Mouse (Mus musculus) stomach, postnatal 0 days (tissue): ENCODE results near the gene Tfeb.

Experiments used
- CTCF ChIP-seq: IDR thresholded peaks from 2 replicates; pipeline ENCODE4 v1.5.1; 2016; ENCODE audit warnings: antibody characterized with exemption, low read depth, mild to moderate bottlenecking, moderate library complexity
- EP300 ChIP-seq: optimal IDR thresholded peaks from 2 replicates; pipeline ENCODE3; 2016; ENCODE audit warnings: antibody characterized with exemption

- TF ChIP-seq CTCF (no peak), EP300 (no peak)
Observed at GRCm38 (mm10) chr17:47706196-47706595, 30.6 kb upstream of the Tfeb start.
